In genomic region chr5:39637874-39638273, GRCm38 (mm10) we compare ENCODE assay signal across 23 mouse cellular contexts.
DNase-seq lines count a peak whose midpoint lies in the region; ATAC-seq and TF ChIP-seq lines count a peak whose summit lies in the region.
"Had no signal": no experiment of that assay in that cellular context is flagged by ENCODE, and none has a peak within 500 bp of the region (broad histone marks: within the 10 kb centered on the region; RNA-seq: fewer than 3 reads in every experiment).

No protein-coding gene starts in this region.

- H3K9me3 ChIP-seq in heart, embryonic 14.5 days (ENCODE audit: control insufficient read depth, low read length): no peaks in the 10 kb centered on the region
- no peaks in the 10 kb centered on the region for H3K9me3 ChIP-seq in CH12.LX (replicated peaks; ENCODE audit: low read length)
- no peaks in the 10 kb centered on the region for H3K9me3 ChIP-seq in forebrain, embryonic 13.5 days (replicated peaks)
- H3K9me3 ChIP-seq: heart, embryonic 15.5 days; intestine, embryonic 15.5 days; limb, embryonic 10.5 days; liver, embryonic 15.5 days; midbrain, embryonic 12.5 days had no signal

- no peak for TF ChIP-seq CTCF in CH12.LX (conservative IDR thresholded peaks at IDR 0.05 in 1 of 2, IDR thresholded peaks at IDR 0.05 in 1 of 2; ENCODE audit: low read depth in 2 of 2, low read length in 2 of 2)

- H3K79me2 ChIP-seq in CH12.LX (replicated peaks; ENCODE audit: control insufficient read depth, extremely low read depth, insufficient read depth, poor library complexity, severe bottlenecking): no peaks in the 10 kb centered on the region

- WGBS in heart, embryonic 14.5 days: 22% methylated on average over 6 of the region's 6 CpGs
- WGBS in forebrain, embryonic 13.5 days: 80% methylated on average over 6 of the region's 6 CpGs

- no peak for TF ChIP-seq RAD21 in CH12.LX (IDR thresholded peaks at IDR 0.05; ENCODE audit: low read depth, low read length)

- dilution Hi-C loops in CH12.LX (cut with MboI; ENCODE audit: extremely low pct_ligation_motif_present, extremely low pct_unique_long_range_greater_than_20kb, low sequenced_read_pairs): no loop called here

- TF ChIP-seq POLR2A in CH12.LX (IDR thresholded peaks at IDR 0.05; ENCODE audit: low read depth, low read length): no peak

- peak overlapping the region; percentile 8; the same call in 1 of the 2 replicates for H3K4me2 ChIP-seq in heart, embryonic 14.5 days (ENCODE audit: low read length)
- no peak overlapping the region for H3K4me2 ChIP-seq in CH12.LX (ENCODE audit: insufficient read depth, low read depth, poor library complexity, severe bottlenecking)
- no peak overlapping the region for H3K4me2 ChIP-seq in forebrain, embryonic 13.5 days
- H3K4me2 ChIP-seq: heart, embryonic 15.5 days; intestine, embryonic 15.5 days; liver, embryonic 15.5 days; midbrain, embryonic 12.5 days had no signal

- peak; percentile 75 for TF ChIP-seq EP300 in CH12.LX (IDR thresholded peaks at IDR 0.05; ENCODE audit: low read length)

- intact Hi-C loops in heart, postnatal 14 days (cut with DNase I): no loop called here

- H3K4me3 ChIP-seq in heart, embryonic 14.5 days (ENCODE audit: control insufficient read depth in 1 of 2, insufficient read depth in 1 of 2, low read depth in 1 of 2, low read length in 2 of 2): no peak overlapping the region
- no peak overlapping the region for H3K4me3 ChIP-seq in CH12.LX (replicated peaks in 1 of 3; ENCODE audit: low read depth in 2 of 3, low read length in 2 of 3, poor library complexity in 1 of 3)
- no peak overlapping the region for H3K4me3 ChIP-seq in forebrain, embryonic 13.5 days
- H3K4me3 ChIP-seq: heart, embryonic 15.5 days; intestine, embryonic 15.5 days; left cerebral cortex, adult 2 months; limb, embryonic 10.5 days; liver, embryonic 15.5 days; midbrain, embryonic 12.5 days had no signal

- no peak overlapping the region for H3K9ac ChIP-seq in heart, embryonic 14.5 days (ENCODE audit: low read length)
- H3K9ac ChIP-seq in CH12.LX (ENCODE audit: insufficient read depth, low read depth): no peak overlapping the region
- H3K9ac ChIP-seq in forebrain, embryonic 13.5 days: no peak overlapping the region
- H3K9ac ChIP-seq: heart, embryonic 15.5 days; intestine, embryonic 15.5 days; liver, embryonic 15.5 days; midbrain, embryonic 12.5 days had no signal

- in situ Hi-C loops in CH12.LX (cut with MboI; ENCODE audit: low pct_ligation_motif_present, low pct_unique_long_range_greater_than_20kb, low sequenced_read_pairs): loop anchor here (25.0 kb wide), 3 partner anchors 324 to 851 kb away; no protein-coding TSS in a partner anchor

- ATAC-seq in heart, embryonic 14.5 days (ENCODE audit: insufficient number of reproducible peaks, insufficient read depth, low FRiP score, low read depth): no peak
- peak; percentile 49; the same call in 1 of the 2 replicates for ATAC-seq in monocyte, adult 5-6 weeks (replicated peaks; ENCODE audit: insufficient number of reproducible peaks, low FRiP score, low TSS enrichment, poor library complexity, severe bottlenecking)
- ATAC-seq in forebrain, embryonic 13.5 days: no peak
- ATAC-seq: forebrain, embryonic 14.5 days; hindbrain, embryonic 16.5 days; intestine, embryonic 15.5 days had no signal

- no peaks in the 10 kb centered on the region for H3K36me3 ChIP-seq in heart, embryonic 14.5 days (ENCODE audit: control insufficient read depth, insufficient read depth, low read length)
- no peaks in the 10 kb centered on the region for H3K36me3 ChIP-seq in CH12.LX (replicated peaks in 1 of 2; ENCODE audit: control insufficient read depth in 1 of 2, insufficient read depth in 1 of 2, low read length in 1 of 2)
- H3K36me3 ChIP-seq in forebrain, embryonic 13.5 days (ENCODE audit: poor library complexity, severe bottlenecking): no peaks in the 10 kb centered on the region
- H3K36me3 ChIP-seq: heart, embryonic 15.5 days; intestine, embryonic 15.5 days; limb, embryonic 10.5 days; liver, embryonic 15.5 days; midbrain, embryonic 12.5 days had no signal

- DNase-seq in heart, postnatal 14 days: no peak
- DNase-seq in B cell, adult 2 months: peak; percentile 65 to 72
- peak; percentile 91 for DNase-seq in CH12.LX (ENCODE audit: extremely low read depth)
- DNase-seq in thymus, postnatal 4 days: no peak
- DNase-seq: adrenal gland, postnatal 36 days; cerebellum, adult 11 months; cerebellum, postnatal 25 days; gastrocnemius, postnatal 10 days; heart, adult 18-20 months; kidney, adult 8-10 months; kidney, postnatal 10 days; liver had no signal

- peaks cover 4% of the 10 kb centered on the region; the same call in 1 of the 2 replicates for H3K27me3 ChIP-seq in heart, embryonic 14.5 days (ENCODE audit: control insufficient read depth, insufficient read depth, low read length)
- no peaks in the 10 kb centered on the region for H3K27me3 ChIP-seq in CH12.LX (replicated peaks)
- H3K27me3 ChIP-seq in forebrain, embryonic 13.5 days: peaks cover 14% of the 10 kb centered on the region; the same call in 1 of the 2 replicates

- peaks cover 3 to 12% of the 10 kb centered on the region in 2 experiments for H3K4me1 ChIP-seq in heart, embryonic 14.5 days (ENCODE audit: control insufficient read depth in 2 of 2, insufficient read depth in 2 of 2, low read length in 2 of 2)
- H3K4me1 ChIP-seq in CH12.LX (ENCODE audit: control insufficient read depth in 1 of 2, insufficient read depth in 2 of 2): peaks cover 0 to 51% of the 10 kb centered on the region in 2 experiments; a peak in 2 of 4 replicates
- H3K4me1 ChIP-seq in forebrain, embryonic 13.5 days: peaks cover 10% of the 10 kb centered on the region; the same call in 1 of the 2 replicates
- H3K4me1 ChIP-seq: intestine, embryonic 15.5 days; limb, embryonic 10.5 days; liver, embryonic 15.5 days; midbrain, embryonic 12.5 days had no signal

- no peak overlapping the region for H3K27ac ChIP-seq in heart, embryonic 14.5 days (replicated peaks in 1 of 2; ENCODE audit: control insufficient read depth in 1 of 2, insufficient read depth in 1 of 2, low read depth in 2 of 2, low read length in 2 of 2)
- H3K27ac ChIP-seq in CH12.LX (ENCODE audit: insufficient read depth, low read depth): no peak overlapping the region
- H3K27ac ChIP-seq in forebrain, embryonic 13.5 days: no peak overlapping the region
- H3K27ac ChIP-seq: heart, embryonic 15.5 days; intestine, embryonic 15.5 days; left cerebral cortex, adult 2 months; limb, embryonic 10.5 days; liver, embryonic 15.5 days; midbrain, embryonic 12.5 days had no signal

TF ChIP-seq in CH12.LX, 34 proteins besides CTCF, POLR2A, EP300 and RAD21:
- TF ChIP-seq CHD1 (IDR thresholded peaks at IDR 0.05; ENCODE audit: low read depth, low read length) (no peak), TCF12 (IDR thresholded peaks at IDR 0.05; ENCODE audit: low read depth, low read length) (0 out of 2 replicates have a peak, but pooled peaks have one; percentile 38), SIN3A (IDR thresholded peaks at IDR 0.05; ENCODE audit: low read length) (0 out of 2 replicates have a peak, but pooled peaks have one; percentile 51), JUND (conservative IDR thresholded peaks at IDR 0.05; ENCODE audit: low read depth, low read length) (0 out of 2 replicates have a peak, but pooled peaks have one; percentile 38), ZKSCAN1 (IDR thresholded peaks at IDR 0.05; ENCODE audit: borderline replicate concordance, low read depth, low read length) (no peak), BHLHE40 (IDR thresholded peaks at IDR 0.05; ENCODE audit: low read depth, low read length) (peak; percentile 62; the same call in 1 of the 2 replicates), ETS1 (conservative IDR thresholded peaks at IDR 0.05; ENCODE audit: low read depth, low read length) (peak; percentile 83), MEF2A (IDR thresholded peaks at IDR 0.05; ENCODE audit: borderline replicate concordance, low read depth, low read length) (peak; percentile 55; the same call in 1 of the 2 replicates)

Comparison
In these comparisons a context has a peak if more than half of its experiments do, and no peak if none do; other contexts are left out.
1. DNase-seq: peak in B cell, adult 2 months (2 of 2) and CH12.LX (single experiment); none in heart, postnatal 14 days (0 of 2) and thymus, postnatal 4 days (single experiment).